Mouse (Mus musculus) brain, embryonic 14.5 days (tissue): ENCODE measurements around the gene Ubqln5.

ENCODE experiments used
- CTCF ChIP-seq: fragments of 200-500 bp; IDR thresholded peaks from 2 replicates; pipeline ENCODE4 v1.5.1; 2012; ENCODE audit warnings: inconsistent platforms, mild to moderate bottlenecking, moderate library complexity, borderline replicate concordance; ENCODE audit not compliant: insufficient read depth, insufficient read length; ENCODE audit errors: extremely low read depth
- POLR2A ChIP-seq: fragments of 200-500 bp; IDR thresholded peaks from 2 replicates; pipeline ENCODE4 v1.6.1; 2012; ENCODE audit warnings: mild to moderate bottlenecking, inconsistent platforms, borderline replicate concordance; ENCODE audit not compliant: poor library complexity, insufficient read depth, insufficient read length, severe bottlenecking; ENCODE audit errors: extremely low read depth

DNA sequence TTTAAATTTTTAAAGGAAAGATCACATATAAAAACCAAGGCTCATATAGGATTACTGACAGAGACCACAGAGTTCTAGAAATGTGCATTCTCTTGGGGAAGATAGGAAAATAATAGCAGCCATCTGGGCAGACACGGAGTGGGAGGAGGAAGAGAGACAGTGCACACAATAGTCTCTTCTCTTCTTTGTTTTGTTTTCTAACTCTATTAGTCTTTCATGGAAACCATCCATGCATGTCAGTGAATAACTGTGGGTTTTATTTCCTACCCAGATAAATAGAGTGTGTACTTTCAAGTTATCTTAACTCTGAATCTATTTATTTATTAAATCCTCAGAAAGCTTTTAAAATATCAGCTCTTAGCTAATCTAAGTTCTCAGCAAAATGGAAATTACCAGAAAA, 45.5 kb upstream of the Ubqln5 start:
- TF ChIP-seq CTCF: no peak
- no peak for TF ChIP-seq POLR2A
